Mouse (Mus musculus): ENCODE data around the gene Ube4a.

GRCm38 (mm10) chr9:44911365-44911764 lies 54.0 kb downstream of the Ube4a start:
- TF ChIP-seq CTCF (IDR thresholded peaks at IDR 0.05; ENCODE audit: extremely low read depth, insufficient read depth, low read length) = no peak
- TF ChIP-seq POLR2A (IDR thresholded peaks at IDR 0.05; ENCODE audit: extremely low read depth, insufficient read depth, low read length) = no peak
